Mouse (Mus musculus) liver, postnatal 0 days (tissue): ENCODE results near the gene Papolg. TPM values are rescaled to one million over a fixed set of nuclear protein-coding genes. Genes with fewer than 3 reads are reported as not detected.

ENCODE experiments used
- ATAC-seq: fragments of 200-750 bp; cut with Nextera tagmentation; 2 replicates; pipeline ENCODE4 v1.8.0; 2017; ENCODE audit warnings: mild to moderate bottlenecking, moderate library complexity
- DNase-seq: peaks from one replicate; pipeline ENCODE4 v3.0.0-alpha.2; 2016
- H3K27ac ChIP-seq: fragments of 300-500 bp; sonication (generic); 2 replicates; pipeline ENCODE4 v1.5.1; 2014; ENCODE audit warnings: antibody characterized with exemption, moderate library complexity, mild to moderate bottlenecking, low read depth
- H3K27me3 ChIP-seq: fragments of 300-500 bp; sonication (generic); 2 replicates; pipeline ENCODE4 v1.6.1; 2014; ENCODE audit warnings: low read length, control low read depth, mixed read lengths; ENCODE audit not compliant: insufficient read depth
- H3K36me3 ChIP-seq: fragments of 300-500 bp; sonication (generic); replicated peaks from 2 replicates; pipeline ENCODE4 v1.6.1; 2014; ENCODE audit warnings: mild to moderate bottlenecking, control low read depth, low read length, moderate library complexity, mixed read lengths; ENCODE audit not compliant: insufficient read depth
- H3K4me1 ChIP-seq: fragments of 300-500 bp; sonication (generic); 2 replicates; pipeline ENCODE4 v1.6.1; 2014; ENCODE audit warnings: antibody characterized with exemption, mild to moderate bottlenecking, control low read depth; ENCODE audit not compliant: insufficient read depth
- H3K4me2 ChIP-seq: fragments of 300-500 bp; sonication (generic); 2 replicates; pipeline ENCODE4 v1.6.1; 2014; ENCODE audit warnings: low read depth, mild to moderate bottlenecking, low read length, moderate library complexity, mixed read lengths
- H3K4me3 ChIP-seq: fragments of 300-500 bp; sonication (generic); 2 replicates; pipeline ENCODE4 v1.5.1; 2014; ENCODE audit warnings: low read depth, low read length
- H3K9ac ChIP-seq: fragments of 300-500 bp; sonication (generic); replicated peaks from 2 replicates; pipeline ENCODE4 v1.6.1; 2014; ENCODE audit warnings: mild to moderate bottlenecking, moderate library complexity
- H3K9me3 ChIP-seq: fragments of 300-500 bp; sonication (generic); 2 replicates; pipeline ENCODE4 v1.6.1; 2016; ENCODE audit warnings: mild to moderate bottlenecking, control low read depth, low read length, mixed read lengths
- CTCF ChIP-seq: sonication (generic); IDR thresholded peaks from 2 replicates; pipeline ENCODE4 v1.5.1; 2016; ENCODE audit warnings: antibody characterized with exemption, low read depth
- EP300 ChIP-seq: IDR thresholded peaks from 2 replicates; pipeline ENCODE4 v1.6.1; 2016; ENCODE audit warnings: antibody characterized with exemption, low read depth, mild to moderate bottlenecking
- WGBS: fragments of 180-500 bp; shearing (Covaris S2); extraction: QIAGEN DNeasy Blood & Tissue Kit; methylation state at CpG from one replicate; pipeline ENCODE4 v1.1.7; 2014; ENCODE audit not compliant: insufficient replicate concordance; 5-methylcytosine and 5-hydroxymethylcytosine counted together
- polyA plus RNA-seq: library from polyadenylated mRNA; unstranded; fragments of >200 nt; fragmentation: Nextera tagmentation; extraction: Ambion mirVana; gene quantifications from 2 replicates; pipeline ENCODE4 v1.2.1, GENCODE M21; 2015

Papolg gene
- polyA plus RNA-seq, 1 experiment from 2014 or later, result 2.3 TPM

DNA sequence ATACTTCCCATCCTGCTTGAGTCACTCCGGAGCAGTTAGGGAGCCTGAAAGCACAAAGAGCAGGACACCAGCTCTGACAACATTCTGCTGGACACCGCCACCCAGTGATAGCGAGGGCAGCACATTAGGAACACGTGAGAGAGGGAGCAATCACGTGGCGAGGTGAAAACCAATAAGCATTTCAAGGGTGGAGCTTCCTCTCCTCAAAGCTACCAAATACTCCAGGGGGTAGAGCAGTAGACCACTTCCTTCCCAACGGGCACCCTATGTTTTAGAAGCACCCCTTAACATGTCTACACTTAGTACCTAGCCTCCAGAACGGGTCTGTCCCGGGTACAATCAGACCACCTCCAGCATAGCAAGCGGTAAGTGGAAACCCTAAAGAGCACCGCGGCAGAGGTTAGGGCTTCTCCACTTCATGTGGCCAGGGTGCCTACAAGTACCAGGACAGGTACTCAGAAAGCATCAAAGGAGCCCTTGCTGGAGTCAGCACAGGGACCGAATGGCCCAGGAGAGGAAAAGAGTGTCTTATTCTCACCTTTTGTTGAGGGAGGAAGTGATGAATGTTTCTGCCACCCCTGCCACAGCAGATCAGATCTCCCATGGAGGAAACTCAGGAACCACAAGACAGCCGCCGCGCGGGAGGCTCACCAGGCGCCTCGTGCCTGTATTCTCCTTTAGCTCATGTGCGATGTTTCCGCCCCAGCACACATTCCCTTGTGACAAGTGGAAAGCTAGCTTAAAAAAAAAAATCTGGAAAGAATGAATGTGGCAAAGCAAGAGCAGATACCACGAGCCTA, 48.8 kb downstream of the Papolg start:
- H3K27ac ChIP-seq, result no peak overlapping the region
- H3K4me3 ChIP-seq, result no peak overlapping the region
- H3K9me3 ChIP-seq, result no peaks in the 10 kb centered on the region
- H3K4me2 ChIP-seq, result peak overlapping the region; percentile 37
- TF ChIP-seq CTCF (no peak), EP300 (no peak)
- no peaks in the 10 kb centered on the region for H3K36me3 ChIP-seq
- no peaks in the 10 kb centered on the region for H3K4me1 ChIP-seq
- 33% methylated on average over 22 of the region's 22 CpGs for WGBS
- no peak overlapping the region for H3K9ac ChIP-seq
- ATAC-seq (peak; percentile 35; the same call in 1 of the 2 replicates), DNase-seq (no peak)
- no peaks in the 10 kb centered on the region for H3K27me3 ChIP-seq

DNA sequence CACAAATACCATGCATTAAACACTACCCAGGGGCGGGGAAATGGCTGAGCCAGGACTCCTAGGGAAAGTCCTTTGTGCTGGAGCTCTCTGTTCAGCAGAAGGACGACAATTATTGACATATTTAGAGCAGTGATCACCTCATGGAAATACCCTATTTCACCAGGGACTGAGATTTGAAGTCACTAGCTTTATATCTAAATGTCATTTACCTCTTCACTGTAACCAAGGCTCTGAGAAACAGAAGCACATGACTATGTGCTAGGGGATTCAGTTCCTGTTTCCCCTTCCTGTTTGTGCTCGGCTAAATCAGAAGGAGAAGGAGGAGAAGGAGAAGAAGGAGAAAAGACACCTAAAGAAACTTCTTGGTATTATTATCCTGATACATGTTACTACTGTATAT, 71.8 kb downstream of the Papolg start:
- Histone ChIP-seq H3K9me3 (no peaks in the 10 kb centered on the region), H3K4me2 (no peak overlapping the region), H3K27me3 (no peaks in the 10 kb centered on the region), H3K4me3 (no peak overlapping the region), H3K4me1 (0 out of 2 replicates have a peak, but pooled peaks cover 7% of the 10 kb centered on the region), H3K36me3 (no peaks in the 10 kb centered on the region), H3K9ac (no peak overlapping the region), H3K27ac (no peak overlapping the region)
- WGBS, result 54% methylated on average over 3 of the region's 3 CpGs
- no peak for DNase-seq
- no peak for TF ChIP-seq EP300
- no peak for ATAC-seq

- TF ChIP-seq EP300, result no peak
- TF ChIP-seq CTCF, result no peak
- Histone ChIP-seq H3K27ac (no peak overlapping the region), H3K4me3 (no peak overlapping the region), H3K4me2 (no peak overlapping the region), H3K4me1 (0 out of 2 replicates have a peak, but pooled peaks cover 7% of the 10 kb centered on the region), H3K9ac (no peak overlapping the region), H3K27me3 (no peaks in the 10 kb centered on the region), H3K36me3 (no peaks in the 10 kb centered on the region), H3K9me3 (no peaks in the 10 kb centered on the region)
- WGBS, result 72% methylated on average over 2 of the region's 2 CpGs
- DNase-seq (no peak), ATAC-seq (no peak)
Measured at GRCm38 (mm10) chr11:23821652-23822051, 73.4 kb downstream of the Papolg start.

DNA sequence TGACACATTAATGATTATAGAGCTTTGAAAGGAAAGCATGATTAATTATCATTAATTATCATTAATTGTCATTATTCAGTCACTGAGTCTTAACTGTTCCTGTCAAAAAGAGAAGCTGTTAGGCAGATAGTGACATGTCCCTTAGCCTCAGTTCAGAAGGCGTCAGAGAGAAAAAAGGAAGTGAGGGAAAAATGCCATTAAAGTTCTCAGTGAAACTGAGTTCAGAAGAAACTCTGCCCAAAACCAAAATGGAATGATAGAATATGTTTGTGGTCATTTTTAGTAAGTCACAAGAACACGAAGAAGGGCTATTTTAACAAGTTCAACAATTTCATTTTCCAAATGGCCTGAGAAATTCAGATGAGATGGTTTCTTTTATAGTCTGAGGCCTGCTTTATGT, 74.1 kb downstream of the Papolg start:
- DNase-seq, result no peak
- Histone ChIP-seq H3K36me3 (no peaks in the 10 kb centered on the region), H3K4me3 (no peak overlapping the region), H3K9ac (no peak overlapping the region), H3K27ac (no peak overlapping the region), H3K27me3 (no peaks in the 10 kb centered on the region), H3K4me2 (no peak overlapping the region), H3K4me1 (0 out of 2 replicates have a peak, but pooled peaks cover 7% of the 10 kb centered on the region), H3K9me3 (no peaks in the 10 kb centered on the region)
- no peak for TF ChIP-seq CTCF
- TF ChIP-seq EP300, result no peak
- WGBS, result 37% methylated on average over 2 of the region's 2 CpGs
- ATAC-seq, result no peak

DNA sequence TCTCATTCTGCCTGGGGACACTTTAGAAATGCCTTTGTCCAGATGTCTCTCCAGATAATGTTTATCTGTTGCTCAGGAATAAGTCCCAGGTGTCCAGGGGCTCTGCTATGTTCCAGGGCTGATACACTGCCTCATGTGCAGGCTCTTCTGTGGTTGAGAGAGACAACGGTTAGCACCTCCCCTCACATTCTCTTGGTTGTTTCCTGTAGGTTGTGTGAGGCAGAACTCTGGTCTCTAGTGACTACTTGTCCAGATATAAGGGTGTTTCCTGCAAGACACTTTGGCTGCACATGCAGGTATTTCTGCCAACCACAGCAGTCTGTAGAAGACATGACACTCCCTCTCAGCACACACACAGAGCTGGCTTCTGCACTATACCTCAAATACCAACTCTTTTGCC, 76.3 kb downstream of the Papolg start:
- no peaks in the 10 kb centered on the region for H3K27me3 ChIP-seq
- no peaks in the 10 kb centered on the region for H3K9me3 ChIP-seq
- H3K4me1 ChIP-seq, result 0 out of 2 replicates have a peak, but pooled peaks cover 7% of the 10 kb centered on the region
- no peaks in the 10 kb centered on the region for H3K36me3 ChIP-seq
- ATAC-seq (no peak), DNase-seq (no peak)
- no peak overlapping the region for H3K4me3 ChIP-seq
- 36% methylated on average over 1 of the region's 1 CpGs for WGBS
- H3K27ac ChIP-seq, result no peak overlapping the region
- TF ChIP-seq CTCF (no peak), EP300 (no peak)
- H3K4me2 ChIP-seq, result no peak overlapping the region
- H3K9ac ChIP-seq, result no peak overlapping the region

Other genes with a start within 250 kb of the Papolg start
- gene Pus10, start 229.6 kb downstream of the Papolg start, polyA plus RNA-seq, result 10.3 and 10.4 TPM in 2 replicates
- gene Pex13, start 229.3 kb downstream of the Papolg start, polyA plus RNA-seq, result 24.9 and 25.0 TPM in 2 replicates
- gene Rel, start 124.3 kb downstream of the Papolg start, polyA plus RNA-seq, result 0.63 and 0.89 TPM in 2 replicates
- not detected in 2 replicates for gene A830031A19Rik, start 179.8 kb upstream of the Papolg start, polyA plus RNA-seq
- gene Bcl11a, start 182.8 kb upstream of the Papolg start, polyA plus RNA-seq, result 6.6 and 10.3 TPM in 2 replicates